ENCODE assay signal across 8 mouse cellular contexts in genomic region chr17:30574783-30575075, GRCm38 (mm10). TPM values are rescaled to one million over a fixed set of nuclear protein-coding genes. Genes with fewer than 3 reads are reported as not detected.
DNase-seq lines count a peak whose midpoint lies in the region; ATAC-seq and TF ChIP-seq lines count a peak whose summit lies in the region.

No protein-coding gene starts in this region.

- DNase-seq in layer of hippocampus, adult 2 months (ENCODE audit: low spot score in 2 of 2), result no peak
- no peak for DNase-seq in layer of hippocampus, adult 8-10 months (ENCODE audit: low spot score in 2 of 2)
- no peak for DNase-seq in adrenal gland, adult (ENCODE audit: inconsistent age in 2 of 2, low spot score in 1 of 2)
- no peak for DNase-seq in spleen, postnatal 10 days (ENCODE audit: low spot score in 2 of 2)

- 80% methylated on average over 8 of the region's 8 CpGs for WGBS in embryonic facial prominence, embryonic 12.5 days
- 71% methylated on average over 8 of the region's 8 CpGs for WGBS in limb, embryonic 13.5 days
- WGBS in neural tube, embryonic 14.5 days, result 81% methylated on average over 8 of the region's 8 CpGs

- H3K27ac ChIP-seq in layer of hippocampus, adult 2 months, result peak overlapping the region; percentile 99
- no peak overlapping the region for H3K27ac ChIP-seq in embryonic facial prominence, embryonic 12.5 days
- no peak overlapping the region for H3K27ac ChIP-seq in limb, embryonic 13.5 days
- H3K27ac ChIP-seq in neural tube, embryonic 14.5 days (ENCODE audit: low read depth, low read length), result no peak overlapping the region

- no peak for ATAC-seq in embryonic facial prominence, embryonic 12.5 days (ENCODE audit: insufficient number of reproducible peaks, insufficient read depth, low FRiP score, low TSS enrichment)
- no peak for ATAC-seq in limb, embryonic 13.5 days (ENCODE audit: low FRiP score, low read depth)
- ATAC-seq in neural tube, embryonic 14.5 days (ENCODE audit: low read depth), result no peak
- ATAC-seq in megakaryocyte-erythroid progenitor cell, adult 5-6 weeks (replicated peaks; ENCODE audit: low FRiP score, low TSS enrichment, poor library complexity, severe bottlenecking), result no peak

- H3K9ac ChIP-seq in embryonic facial prominence, embryonic 12.5 days, result no peak overlapping the region
- H3K9ac ChIP-seq in limb, embryonic 13.5 days, result no peak overlapping the region
- no peak overlapping the region for H3K9ac ChIP-seq in neural tube, embryonic 14.5 days (replicated peaks; ENCODE audit: low read depth, low read length)

- TF ChIP-seq CTCF in layer of hippocampus, adult 2 months (conservative IDR thresholded peaks at IDR 0.05), result no peak

- H3K4me1 ChIP-seq in embryonic facial prominence, embryonic 12.5 days, result peaks cover 13% of the 10 kb centered on the region; the same call in 1 of the 2 replicates
- H3K4me1 ChIP-seq in limb, embryonic 13.5 days, result peaks cover 29% of the 10 kb centered on the region
- peaks cover 14% of the 10 kb centered on the region for H3K4me1 ChIP-seq in neural tube, embryonic 14.5 days (ENCODE audit: control insufficient read depth, insufficient read depth, low read length)

- H3K4me2 ChIP-seq in embryonic facial prominence, embryonic 12.5 days (replicated peaks), result peak overlapping the region; percentile 70; the same call in 1 of the 2 replicates
- H3K4me2 ChIP-seq in limb, embryonic 13.5 days (replicated peaks), result peak overlapping the region; percentile 68
- H3K4me2 ChIP-seq in neural tube, embryonic 14.5 days (ENCODE audit: low read depth, low read length), result peak overlapping the region; percentile 84

- H3K4me3 ChIP-seq in layer of hippocampus, adult 2 months, result peak overlapping the region; percentile 89
- H3K4me3 ChIP-seq in embryonic facial prominence, embryonic 12.5 days, result peak overlapping the region; percentile 83
- H3K4me3 ChIP-seq in limb, embryonic 13.5 days, result peak overlapping the region; percentile 73; the same call in 1 of the 2 replicates
- peak overlapping the region; percentile 74; the same call in 1 of the 2 replicates for H3K4me3 ChIP-seq in neural tube, embryonic 14.5 days (ENCODE audit: low read depth, low read length)

- H3K36me3 ChIP-seq in embryonic facial prominence, embryonic 12.5 days, result no peaks in the 10 kb centered on the region
- no peaks in the 10 kb centered on the region for H3K36me3 ChIP-seq in limb, embryonic 13.5 days
- H3K36me3 ChIP-seq in neural tube, embryonic 14.5 days (ENCODE audit: control insufficient read depth, insufficient read depth, low read length), result no peaks in the 10 kb centered on the region

- no peaks in the 10 kb centered on the region for H3K27me3 ChIP-seq in embryonic facial prominence, embryonic 12.5 days
- H3K27me3 ChIP-seq in limb, embryonic 13.5 days, result no peaks in the 10 kb centered on the region
- H3K27me3 ChIP-seq in neural tube, embryonic 14.5 days (ENCODE audit: control insufficient read depth, insufficient read depth, low read length), result no peaks in the 10 kb centered on the region

- H3K9me3 ChIP-seq in embryonic facial prominence, embryonic 12.5 days, result no peaks in the 10 kb centered on the region
- no peaks in the 10 kb centered on the region for H3K9me3 ChIP-seq in limb, embryonic 13.5 days
- no peaks in the 10 kb centered on the region for H3K9me3 ChIP-seq in neural tube, embryonic 14.5 days (ENCODE audit: control insufficient read depth, low read length)

RNA-seq across cellular contexts. Expression of gene Btbd9, which starts 1.6 kb away (rescaled TPM):
- total RNA-seq in layer of hippocampus, adult 2 months (2021), result 100 to 1,000 TPM; 168 to 187 TPM
- total RNA-seq in layer of hippocampus, adult 8-10 months (2022), result 100 to 1,000 TPM; 133 to 171 (median 150) TPM
- polyA plus RNA-seq in embryonic facial prominence, embryonic 12.5 days (2016; fragmentation: Nextera tagmentation; extraction: Ambion mirVana), result 71.6 and 78.9 TPM in 2 replicates
- 74.3 and 76.1 TPM in 2 replicates for polyA plus RNA-seq in limb, embryonic 13.5 days (2015; fragmentation: Nextera tagmentation; extraction: Ambion mirVana)
- 127 and 130 TPM in 2 replicates for polyA plus RNA-seq in neural tube, embryonic 14.5 days (2014; fragmentation: Nextera tagmentation; extraction: Ambion mirVana)
- 19.8 and 34.0 TPM in 2 replicates for total RNA-seq in megakaryocyte-erythroid progenitor cell, adult 5-6 weeks (2014; fragmentation: Nextera tagmentation)
- 8.5 and 22.3 TPM in 2 replicates for total RNA-seq in megakaryocyte-erythroid progenitor cell, adult 5-6 weeks (2017)

RNA-seq across cellular contexts. Expression of gene Dnah8, which starts 49.4 kb away (rescaled TPM):
- 1 to 10 TPM; 2.4 to 3.5 TPM for total RNA-seq in layer of hippocampus, adult 2 months (2021)
- total RNA-seq in layer of hippocampus, adult 8-10 months (2022), result 1 to 10 TPM; 1.7 to 2.2 (median 2.0) TPM
- polyA plus RNA-seq in embryonic facial prominence, embryonic 12.5 days (2016; fragmentation: Nextera tagmentation; extraction: Ambion mirVana), result 1.4 and 2.1 TPM in 2 replicates
- 0.72 and 1.1 TPM in 2 replicates for polyA plus RNA-seq in limb, embryonic 13.5 days (2015; fragmentation: Nextera tagmentation; extraction: Ambion mirVana)
- polyA plus RNA-seq in neural tube, embryonic 14.5 days (2014; fragmentation: Nextera tagmentation; extraction: Ambion mirVana), result 3.9 and 5.5 TPM in 2 replicates
- 49.4 and 90.6 TPM in 2 replicates for total RNA-seq in megakaryocyte-erythroid progenitor cell, adult 5-6 weeks (2014; fragmentation: Nextera tagmentation)
- 23.5 and 54.2 TPM in 2 replicates for total RNA-seq in megakaryocyte-erythroid progenitor cell, adult 5-6 weeks (2017)

RNA-seq across cellular contexts. Expression of gene Glo1, which starts 51.9 kb away (rescaled TPM):
- 100 to 1,000 TPM; 194 to 199 TPM for total RNA-seq in layer of hippocampus, adult 2 months (2021)
- 100 to 1,000 TPM; 183 to 193 (median 187) TPM for total RNA-seq in layer of hippocampus, adult 8-10 months (2022)
- polyA plus RNA-seq in embryonic facial prominence, embryonic 12.5 days (2016; fragmentation: Nextera tagmentation; extraction: Ambion mirVana), result 215 and 218 TPM in 2 replicates
- polyA plus RNA-seq in limb, embryonic 13.5 days (2015; fragmentation: Nextera tagmentation; extraction: Ambion mirVana), result 209 and 211 TPM in 2 replicates
- polyA plus RNA-seq in neural tube, embryonic 14.5 days (2014; fragmentation: Nextera tagmentation; extraction: Ambion mirVana), result 159 and 179 TPM in 2 replicates
- total RNA-seq in megakaryocyte-erythroid progenitor cell, adult 5-6 weeks (2014; fragmentation: Nextera tagmentation), result 162 and 174 TPM in 2 replicates
- 182 and 194 TPM in 2 replicates for total RNA-seq in megakaryocyte-erythroid progenitor cell, adult 5-6 weeks (2017)

Comparison
In these comparisons a context has a peak if more than half of its experiments do, and no peak if none do; other contexts are left out.
1. RNA of gene Dnah8, which starts 49.4 kb away (total RNA-seq): 23.5 to 90.6 TPM in megakaryocyte-erythroid progenitor cell, adult 5-6 weeks; 2.4 to 3.5 TPM in layer of hippocampus, adult 2 months and 1.7 to 2.2 TPM in layer of hippocampus, adult 8-10 months; every median in the first group is over 4 times any median in the second.
2. Peak in every context shown above with its lines, with median percentiles within 50 percentile points of each other: H3K4me3 ChIP-seq and H3K4me2 ChIP-seq.